Mouse (Mus musculus) heart, postnatal 0 days (tissue): ENCODE measurements around the gene Arhgef2.

Experiments
- CTCF ChIP-seq: IDR thresholded peaks from 2 replicates; pipeline ENCODE4 v1.5.1; 2016; ENCODE audit warnings: antibody characterized with exemption, control low read depth, low read depth
- EP300 ChIP-seq: IDR thresholded peaks from 2 replicates; pipeline ENCODE4 v1.6.1; 2016; ENCODE audit warnings: antibody characterized with exemption, low read depth

GRCm38 (mm10) chr3:88572835-88573234, 32.9 kb upstream of the Arhgef2 start:
- TF ChIP-seq CTCF (no peak), EP300 (no peak)
